Mouse (Mus musculus) spleen, adult 18-20 months (tissue): ENCODE results near the gene Rd3l.
A peak's percentile ranks its signal among the peaks of the same experiment; 100 is the strongest.

Experiments used
- DNase-seq, 2 experiments: peaks; one replicate each; pipeline ENCODE4 v3.0.0; 2022; ENCODE audit warnings: mixed read lengths in 2 of 2

Rd3l gene

DNA sequence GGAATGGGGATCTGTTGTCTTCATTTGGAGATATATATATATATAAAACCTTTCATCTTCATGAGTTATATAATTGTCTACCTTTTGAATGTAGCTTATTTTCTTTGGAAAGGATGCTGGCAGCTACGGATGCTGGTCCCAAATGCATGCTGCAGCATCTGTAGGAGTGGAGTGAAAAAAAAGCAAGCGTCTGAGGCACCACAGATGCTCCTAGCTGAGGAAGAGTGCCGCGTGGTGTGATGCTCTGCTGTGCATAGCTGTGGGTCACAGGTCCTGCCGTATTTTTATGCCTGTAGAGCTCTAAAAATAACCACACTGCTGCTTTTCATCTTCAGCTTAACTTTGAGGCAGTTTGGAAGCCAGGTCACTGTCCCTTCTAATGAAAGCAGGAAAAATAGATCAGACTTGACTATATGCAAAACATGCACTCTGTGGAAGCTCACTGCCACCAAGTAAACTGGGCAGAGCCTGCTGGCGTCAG is at the start of gene Rd3l:
Rd3l (minus strand) TSS at position 431 of the 481 bp plus-strand sequence.
- no peak for DNase-seq

DNA sequence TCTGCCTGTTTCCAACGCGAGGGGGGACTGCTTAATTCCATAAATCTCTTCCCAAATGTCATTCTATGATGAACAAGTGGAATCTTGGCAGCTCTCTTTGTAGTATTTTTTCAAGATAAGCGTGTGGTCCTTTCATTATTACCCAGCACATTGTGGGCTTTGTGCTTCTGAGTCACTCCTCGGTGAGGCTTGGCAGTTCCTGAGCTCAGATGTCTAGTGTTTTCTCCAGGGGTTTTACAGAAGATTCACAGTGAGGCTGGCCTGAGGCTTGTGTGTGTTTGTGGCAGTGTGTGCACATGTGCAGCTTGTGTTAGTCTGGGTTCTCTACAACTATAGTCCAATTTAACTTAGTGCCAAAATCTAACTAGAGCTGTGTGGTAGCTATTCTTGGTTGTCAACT is 46.3 kb upstream of the Rd3l start:
- no peak for DNase-seq

DNA sequence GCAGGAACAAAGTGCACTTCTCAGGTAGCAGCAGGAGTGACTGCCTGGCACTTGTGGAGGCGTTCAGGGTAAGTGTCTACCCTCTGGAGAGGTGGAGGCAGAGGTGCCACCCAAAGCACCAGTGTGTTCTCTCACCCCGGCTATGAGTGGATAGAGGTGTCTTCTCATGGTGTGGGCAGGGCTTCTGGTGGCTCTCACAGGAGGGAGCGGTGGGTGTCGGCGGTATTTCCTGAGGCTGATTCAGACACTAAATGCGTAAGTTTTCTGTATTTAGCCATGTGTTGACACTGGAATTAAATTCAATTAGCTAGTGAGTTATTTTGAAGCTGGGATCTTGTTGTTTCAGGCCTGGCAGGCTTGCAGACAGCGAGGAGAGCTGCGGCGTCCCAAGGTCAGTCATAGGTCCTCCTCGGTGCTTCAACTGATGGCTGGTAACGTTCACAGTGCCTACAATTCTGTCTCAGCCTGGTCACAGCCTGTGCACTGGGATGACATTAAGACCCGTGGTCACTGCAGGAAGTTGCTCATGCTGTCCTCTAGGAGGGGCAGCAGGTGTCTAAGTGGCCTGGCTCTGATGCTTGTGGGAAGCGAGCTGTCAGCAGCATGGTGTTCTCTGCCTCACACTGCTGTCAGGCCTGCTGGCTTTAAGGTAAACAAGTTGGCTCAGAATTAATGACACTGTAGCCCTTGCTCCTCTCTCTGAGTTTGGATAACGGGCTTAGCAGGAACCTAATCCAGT is 45.0 kb upstream of the Rd3l start:
- DNase-seq: no peak

DNA sequence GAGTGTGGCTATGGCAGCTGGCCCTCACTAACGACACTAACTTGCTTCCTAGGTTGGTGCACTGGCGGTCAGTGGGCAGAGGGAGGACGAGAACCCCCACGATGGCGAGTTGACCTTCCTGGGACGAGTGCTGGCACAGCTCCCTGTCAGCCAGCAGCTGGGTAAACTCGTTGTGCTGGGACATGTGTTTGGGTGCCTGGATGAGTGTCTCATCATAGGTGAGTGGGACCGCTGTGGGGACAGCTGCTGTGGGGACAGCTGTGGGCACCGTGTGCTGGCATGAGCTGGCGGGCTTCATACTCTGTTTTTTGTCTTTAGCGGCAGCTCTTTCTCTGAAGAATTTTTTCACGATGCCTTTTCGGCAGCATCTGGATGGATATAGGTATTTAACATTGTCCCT is 44.3 kb upstream of the Rd3l start:
- DNase-seq: no peak

DNA sequence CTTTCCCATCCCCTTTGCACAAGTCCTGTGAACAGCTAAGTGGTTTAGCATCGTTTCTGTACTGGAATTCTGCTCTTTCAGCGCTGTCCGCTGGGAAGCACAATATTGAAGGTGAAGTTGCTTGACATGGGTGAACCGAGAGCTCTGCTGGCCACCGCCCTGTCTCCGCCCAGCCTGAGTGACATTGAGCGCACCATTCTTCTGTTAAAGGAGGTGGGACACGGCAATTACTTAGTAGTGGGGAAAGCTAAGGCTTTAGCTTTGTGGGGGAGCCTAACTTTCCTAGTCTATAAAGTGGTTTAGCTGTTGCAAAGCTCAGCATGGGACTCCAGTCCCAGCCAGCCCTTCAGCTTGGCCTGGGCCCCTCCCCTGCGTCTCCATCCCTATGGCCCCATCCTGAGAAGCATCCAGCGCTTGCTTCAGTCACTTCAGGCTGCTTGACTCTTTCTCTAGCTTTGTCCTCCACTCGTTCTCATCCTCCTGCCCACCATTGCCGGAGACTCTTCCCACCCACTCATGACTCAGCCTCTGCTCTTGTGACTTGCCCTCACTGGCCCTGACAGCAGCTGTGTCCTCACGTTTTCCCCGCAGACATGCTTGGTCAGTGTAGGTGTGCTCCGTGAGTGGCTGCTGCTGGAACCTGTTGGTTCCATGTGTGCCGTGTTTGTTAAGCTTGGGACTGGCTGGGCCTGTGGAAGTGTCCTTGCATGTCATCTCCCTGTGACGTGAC is 43.6 kb upstream of the Rd3l start:
- no peak for DNase-seq

DNA sequence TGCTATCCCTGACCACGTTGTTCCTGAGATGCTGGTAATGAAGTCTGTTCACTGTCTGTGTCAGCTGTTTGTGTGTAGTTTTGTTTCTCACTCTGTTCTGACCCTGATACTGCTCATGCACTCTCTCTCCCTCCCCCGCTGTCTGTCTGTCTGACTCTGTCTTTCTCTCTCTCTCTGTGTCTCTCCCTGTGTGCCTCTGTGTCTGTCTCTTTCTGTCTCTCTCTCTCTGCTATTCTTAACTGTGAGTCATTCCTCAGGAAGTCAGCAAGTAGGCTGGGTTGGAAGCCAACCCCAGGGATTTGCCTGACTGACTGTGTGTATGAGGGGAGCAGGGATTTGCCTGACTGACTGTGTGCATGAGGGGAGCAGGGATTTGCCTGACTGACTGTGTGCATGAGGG is 42.2 kb upstream of the Rd3l start:
- DNase-seq: no peak

DNA sequence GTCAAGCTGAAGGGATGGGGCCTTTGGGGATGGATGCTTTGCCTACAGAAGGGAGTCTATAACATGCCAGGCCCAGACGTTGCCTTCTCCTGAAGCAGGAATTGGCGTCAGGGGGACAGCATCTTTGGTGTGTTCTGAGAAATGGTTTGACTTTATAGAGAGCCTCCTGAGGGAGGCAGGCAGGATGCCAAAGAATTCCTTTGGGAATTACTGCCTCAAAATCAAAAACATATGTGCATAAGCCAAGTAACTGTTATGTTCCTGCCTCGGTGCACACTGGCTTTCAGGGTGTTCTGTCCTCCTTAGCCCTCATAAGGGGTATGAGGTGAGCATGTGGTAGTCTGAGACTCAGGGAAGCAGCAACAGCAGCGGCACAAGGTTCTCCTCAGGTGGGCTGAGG is 35.2 kb upstream of the Rd3l start:
- DNase-seq: no peak

DNA sequence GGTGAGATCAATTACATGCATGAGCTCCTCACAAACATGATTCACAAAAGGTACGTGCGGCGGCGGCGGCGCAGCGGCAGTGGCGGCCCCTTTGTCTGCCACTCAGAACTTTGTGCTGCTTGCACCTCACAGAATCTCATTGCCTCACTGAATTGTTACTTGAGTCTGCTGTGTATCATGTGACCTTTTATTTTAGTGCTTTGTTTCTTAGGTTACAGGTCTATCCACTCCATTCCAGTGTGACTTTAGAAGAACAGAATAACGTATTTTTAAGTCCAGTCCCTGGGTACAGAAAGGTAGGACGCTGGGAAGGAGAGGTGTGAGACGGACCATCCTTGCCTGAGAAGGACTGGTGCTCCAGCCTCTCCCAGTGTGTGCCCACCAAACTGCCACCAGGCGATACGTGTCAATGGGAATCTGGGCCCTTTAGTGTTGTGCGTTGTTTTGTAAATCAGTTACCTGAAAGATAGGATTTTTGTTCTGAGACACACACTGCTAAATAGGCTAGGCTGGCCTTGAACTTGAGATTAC is 32.2 kb upstream of the Rd3l start:
- no peak for DNase-seq

DNA sequence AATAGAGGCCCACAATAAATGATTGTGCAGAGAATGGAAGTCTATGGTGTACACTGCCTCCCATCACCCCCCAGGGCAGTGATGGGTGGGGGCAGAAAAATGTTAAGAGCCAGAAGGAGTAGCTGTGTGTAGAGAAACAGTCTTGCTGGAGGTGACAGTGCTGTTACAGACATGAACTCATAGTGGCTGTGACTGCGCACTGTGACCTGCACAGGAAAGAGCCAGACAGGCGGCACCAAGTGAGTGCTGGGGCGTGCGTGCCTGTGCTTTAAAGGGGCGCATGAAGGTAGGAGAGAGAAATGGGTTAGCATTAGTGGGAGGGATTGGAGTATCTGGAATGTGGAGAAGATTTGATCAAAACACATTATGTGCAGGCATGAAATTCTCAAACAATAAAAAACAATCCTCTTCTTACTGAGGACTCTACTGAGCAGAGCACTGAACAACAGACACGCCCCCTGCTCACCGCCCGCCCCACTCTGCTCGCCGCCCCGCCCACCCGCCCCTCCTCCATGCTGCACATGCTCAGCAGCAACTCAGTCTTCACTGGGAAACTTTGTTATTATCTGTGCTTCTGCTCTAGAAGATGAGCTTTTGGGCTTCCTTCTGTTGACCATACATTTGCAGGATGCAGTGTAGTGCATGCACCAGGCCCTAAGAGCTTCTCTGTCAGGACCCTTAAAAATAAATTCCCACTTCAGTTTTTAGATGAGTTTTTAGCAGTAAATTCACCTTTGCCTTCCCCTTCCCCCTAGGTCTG is 31.6 kb upstream of the Rd3l start:
- DNase-seq: no peak

DNA sequence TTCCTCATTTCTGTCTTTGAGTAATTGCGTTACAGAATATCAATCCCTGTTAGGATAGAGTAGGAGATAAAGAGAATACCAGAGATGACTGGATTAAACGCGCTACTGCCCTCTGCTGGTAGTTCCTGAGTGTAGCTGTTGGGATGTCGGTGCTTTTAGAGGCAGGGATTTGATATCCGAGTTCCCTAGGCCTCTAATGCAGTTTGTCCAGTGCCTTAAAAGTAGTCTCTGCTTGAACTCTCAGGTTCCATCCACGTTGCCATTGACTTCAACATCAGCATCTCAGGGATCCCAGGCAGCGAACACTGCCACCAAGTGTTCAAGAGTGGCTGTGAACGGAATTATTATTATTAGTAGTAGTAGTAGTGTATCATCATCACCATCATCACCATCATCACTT is 20.1 kb upstream of the Rd3l start:
- DNase-seq: peak in 1 of 2 experiments; percentile 52

DNA sequence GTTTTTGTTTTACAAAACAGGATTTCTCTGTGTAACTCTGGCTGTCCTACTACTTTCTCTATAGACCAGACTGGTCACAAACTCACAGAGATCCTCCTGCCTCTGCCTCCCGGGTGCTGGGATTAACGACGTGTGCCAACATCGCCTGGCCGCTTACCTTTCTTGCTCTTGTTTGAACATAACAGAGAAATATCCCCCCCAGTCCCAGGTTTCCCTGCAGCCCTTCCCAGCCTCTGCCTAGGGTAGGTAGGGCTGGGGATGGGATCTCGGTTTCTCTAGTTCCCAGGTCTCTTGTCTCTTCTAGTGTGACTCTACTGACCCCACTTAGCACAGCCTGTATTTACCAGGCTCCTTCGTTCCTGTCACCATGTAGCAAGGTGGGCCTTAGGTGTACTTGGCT is 18.6 kb upstream of the Rd3l start:
- DNase-seq: no peak

DNA sequence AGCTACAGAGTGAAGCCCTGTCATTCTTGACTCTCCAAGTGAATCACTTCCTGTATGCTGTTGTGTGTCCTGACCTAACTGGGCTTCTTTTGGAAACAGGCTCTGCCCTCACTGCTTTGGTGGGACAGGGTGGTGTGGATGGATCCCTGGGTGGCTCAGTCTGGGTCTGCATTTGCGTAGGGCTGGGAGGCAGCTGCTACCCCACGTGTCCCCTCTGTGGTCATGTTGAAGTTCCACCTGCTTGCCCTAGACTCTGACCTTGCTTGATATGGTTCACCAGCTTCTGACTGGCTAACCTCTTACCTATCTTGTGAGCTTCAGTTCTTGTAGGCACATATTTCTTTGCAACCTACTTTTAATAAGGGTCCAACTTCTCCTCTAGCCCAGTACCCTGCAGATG is 14.0 kb upstream of the Rd3l start:
- no peak for DNase-seq

DNA sequence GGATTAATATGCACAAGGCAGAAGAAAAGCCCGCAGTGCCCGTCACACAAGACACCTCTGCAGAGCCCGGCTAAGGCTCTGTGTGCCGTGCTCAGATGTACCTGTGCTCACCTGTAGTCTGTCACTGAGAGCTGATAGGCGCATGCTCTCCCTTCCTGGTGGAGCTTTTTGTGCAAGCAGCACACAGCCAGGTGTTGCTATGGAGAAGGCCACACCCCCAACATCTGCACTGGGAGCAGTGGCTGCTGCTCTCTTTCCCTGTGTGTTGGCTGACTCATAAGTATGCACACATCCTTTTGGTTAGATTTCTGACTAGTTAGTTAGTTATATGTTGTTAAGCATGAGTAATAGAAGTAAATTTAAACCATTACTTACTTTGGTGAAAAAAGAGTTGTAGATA is 11.5 kb upstream of the Rd3l start:
- no peak for DNase-seq

DNA sequence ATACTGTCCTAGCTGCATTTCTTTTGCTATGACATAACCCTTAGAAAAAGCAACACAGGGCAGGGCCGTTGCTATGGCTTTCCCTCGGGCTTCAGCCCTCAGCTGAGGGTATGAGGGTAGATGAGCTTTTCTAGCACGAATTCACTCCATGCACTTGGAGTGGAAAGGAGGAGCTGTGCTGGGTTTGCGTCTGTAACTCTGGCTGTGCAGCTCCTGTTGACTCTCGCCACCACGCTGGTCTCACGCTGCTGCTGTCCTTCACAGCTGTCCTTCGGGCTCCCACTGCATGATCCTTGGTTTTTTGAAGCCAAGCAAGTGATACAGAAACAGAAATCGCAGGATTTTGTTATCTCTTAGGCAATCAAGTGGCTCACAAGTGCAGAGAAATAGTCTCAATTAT is 5.6 kb upstream of the Rd3l start:
- DNase-seq: no peak

DNA sequence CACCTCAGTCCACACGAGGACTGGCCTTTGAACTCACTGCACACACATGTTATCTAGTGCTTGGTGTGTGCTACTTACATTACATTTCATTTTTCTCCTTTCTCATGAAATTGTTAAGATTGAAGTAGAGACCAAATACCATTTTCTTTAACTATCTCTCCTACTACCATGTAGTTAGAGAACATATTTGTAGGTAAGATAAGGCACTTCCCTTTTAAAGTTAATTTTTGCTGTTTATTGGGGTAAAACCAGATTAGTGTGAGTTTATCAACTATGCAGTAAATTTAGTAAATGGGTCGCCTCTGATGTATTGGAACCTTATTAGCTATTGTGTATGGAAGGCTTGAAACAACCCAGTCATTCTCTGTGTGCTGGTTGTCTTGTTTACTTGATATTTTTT is 2.0 kb upstream of the Rd3l start:
- DNase-seq: no peak

DNA sequence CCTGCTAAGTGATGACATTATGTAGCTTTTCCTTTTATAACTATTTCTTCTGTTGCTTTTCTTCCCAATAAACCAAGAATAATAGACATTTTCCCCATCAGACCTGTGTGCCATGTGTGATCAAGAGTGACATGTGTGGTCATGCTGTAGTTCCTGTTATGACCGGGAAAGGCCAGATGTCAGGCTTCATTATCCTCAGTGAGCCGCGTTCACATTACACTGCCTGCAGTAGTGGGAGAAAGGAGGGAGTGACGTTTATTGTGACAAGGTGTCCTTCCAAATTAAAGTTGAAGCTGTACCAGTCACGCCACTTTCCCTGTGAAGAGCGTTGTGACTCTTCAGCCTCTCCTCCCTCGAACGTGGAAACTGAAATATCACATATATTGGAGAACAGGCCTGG is 714 bp upstream of the Rd3l start:
- no peak for DNase-seq

DNA sequence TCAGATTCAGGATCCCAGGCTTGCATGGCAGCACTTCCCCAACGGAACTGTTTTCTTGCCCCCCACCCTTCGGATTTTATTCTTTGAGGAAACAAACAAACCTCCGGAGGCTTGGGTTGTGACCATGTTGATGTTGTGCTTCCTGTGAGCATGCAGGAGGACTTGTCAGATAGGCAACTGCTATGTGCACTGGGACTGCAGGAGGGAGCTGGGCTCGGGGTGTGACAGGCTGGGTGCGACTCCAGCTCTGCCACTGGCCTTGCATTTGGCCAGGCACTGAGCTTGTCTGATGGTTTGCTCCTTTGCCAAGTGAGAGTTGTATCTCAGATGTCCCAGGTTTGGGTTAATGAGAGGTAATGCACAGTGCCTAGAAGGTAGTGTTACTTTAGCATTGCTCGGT is 2.8 kb downstream of the Rd3l start:
- no peak for DNase-seq

DNA sequence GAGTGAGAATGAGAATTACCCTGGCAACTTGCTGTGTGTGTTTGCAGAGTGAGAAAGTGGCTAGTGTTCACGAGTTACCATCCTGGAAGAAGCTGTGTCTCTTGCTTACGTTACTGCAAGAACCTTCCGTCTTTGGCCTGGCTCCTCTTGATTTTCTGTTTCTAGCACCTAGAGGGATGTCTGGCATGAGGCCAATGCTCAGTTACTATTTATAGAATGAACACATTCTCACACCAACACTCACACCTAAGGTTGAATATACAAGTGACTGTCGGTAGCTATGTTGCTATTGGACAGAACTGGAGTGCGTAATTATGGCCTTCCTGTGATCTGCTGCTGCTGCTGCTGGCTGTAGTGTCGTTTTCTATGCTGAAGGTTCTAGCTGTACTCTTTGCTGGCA is 4.0 kb downstream of the Rd3l start:
- no peak for DNase-seq

DNA sequence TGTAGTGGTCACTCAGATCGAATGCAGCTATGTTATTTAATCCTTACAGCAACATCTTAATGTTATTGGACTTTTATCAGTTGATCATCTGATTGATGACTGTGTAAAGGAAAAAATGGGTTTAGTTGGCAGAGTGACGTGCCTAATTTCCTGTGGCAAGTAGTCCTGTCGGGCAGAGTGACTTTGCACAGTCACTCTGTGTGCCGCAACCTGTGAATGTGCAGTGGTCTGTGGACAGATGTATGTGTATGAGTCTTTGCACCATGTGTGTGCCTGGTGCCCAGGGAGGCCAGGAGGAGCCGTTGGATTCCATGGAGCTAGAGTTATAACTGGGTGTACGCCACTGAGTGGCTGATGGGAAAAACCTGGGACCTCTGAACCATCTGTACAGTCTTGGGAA is 6.5 kb downstream of the Rd3l start:
- no peak for DNase-seq

DNA sequence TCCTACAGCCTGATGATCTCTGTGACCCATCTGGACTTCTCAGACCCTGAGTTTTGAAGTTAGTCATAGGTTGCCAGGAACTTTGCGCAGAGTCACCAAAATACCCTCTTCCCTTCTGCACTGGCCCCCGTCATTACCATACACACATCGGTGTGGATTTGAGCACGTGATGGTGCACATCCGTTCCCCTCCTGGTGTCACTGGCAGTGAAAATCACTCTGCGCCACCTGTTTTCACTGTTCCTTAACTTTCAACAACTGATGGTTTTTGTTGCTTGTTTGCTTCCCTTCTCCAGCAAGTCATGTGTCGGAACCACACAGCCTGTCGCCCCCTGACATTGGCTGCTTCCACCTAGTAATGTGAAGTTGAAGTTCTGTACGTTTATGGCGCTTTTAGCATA is 8.6 kb downstream of the Rd3l start:
- DNase-seq: no peak

DNA sequence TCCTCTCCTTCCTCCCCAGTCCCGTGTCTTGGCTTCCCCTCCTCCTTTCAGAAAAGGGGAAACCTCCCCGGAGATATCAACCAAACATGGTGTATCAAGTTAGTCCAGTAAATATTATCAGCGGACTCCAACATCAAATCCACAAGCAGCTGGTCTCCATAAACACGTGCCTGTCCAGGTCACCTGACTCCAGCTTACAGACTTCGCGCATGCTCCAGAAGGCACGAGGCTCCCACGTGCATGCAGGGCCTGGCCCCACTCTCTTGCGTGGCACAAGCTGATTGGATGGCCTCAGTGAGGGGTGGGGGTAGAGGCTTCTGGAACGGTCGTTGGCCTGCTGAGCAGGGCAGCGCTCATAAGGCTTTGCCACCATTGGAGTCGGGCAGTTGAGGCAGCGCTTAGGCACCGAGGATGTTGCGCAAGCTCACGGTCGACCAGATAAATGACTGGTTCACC is 9.9 kb downstream of the Rd3l start, which contains the start of gene Tdrd9:
Tdrd9 (plus strand) TSS at position 329 of the 456 bp plus-strand sequence.
- DNase-seq: no peak

DNA sequence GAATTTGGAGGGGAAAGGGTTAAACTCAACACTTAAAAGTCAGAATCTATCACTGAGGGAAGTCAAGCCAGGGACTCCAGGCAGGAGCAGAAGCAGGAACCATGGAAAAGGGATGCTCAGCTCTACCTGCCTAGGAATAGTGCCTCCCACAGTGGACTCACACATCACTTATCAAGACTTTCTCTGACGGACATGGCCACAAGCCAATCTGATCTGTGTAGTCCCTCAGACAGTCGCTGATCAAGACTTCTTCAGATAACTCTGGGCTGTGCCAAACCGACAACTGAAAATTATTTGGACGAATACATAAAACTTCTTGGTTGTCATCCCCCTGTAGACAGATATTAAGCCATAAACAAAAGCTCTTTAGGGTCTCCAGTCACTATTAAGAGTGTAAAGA is 11.0 kb downstream of the Rd3l start:
- no peak for DNase-seq

DNA sequence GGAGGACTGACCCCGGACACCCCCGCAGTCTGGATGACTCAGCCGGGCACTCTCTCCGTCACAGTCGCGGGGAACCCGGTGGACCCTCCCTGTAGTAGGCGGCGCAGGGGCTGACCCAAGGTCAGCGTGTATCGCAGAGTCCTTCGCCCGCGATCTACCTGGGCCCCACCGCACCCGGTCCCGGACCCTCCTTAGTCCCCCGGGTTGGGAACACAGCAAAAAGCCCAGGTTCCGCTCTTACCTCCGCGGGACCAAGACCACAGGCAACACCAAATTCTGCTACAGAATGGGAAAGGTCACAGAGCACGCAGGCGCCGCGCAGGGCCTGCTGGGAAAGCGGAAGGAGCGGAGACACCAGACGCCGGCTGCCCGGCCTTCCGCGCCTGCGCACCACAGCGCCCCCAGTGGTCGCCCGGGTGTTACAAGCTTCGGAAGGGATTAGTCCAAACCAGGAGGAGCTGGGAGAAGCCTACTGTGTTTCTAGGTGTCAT is 14.4 kb downstream of the Rd3l start, which contains the start of gene Atp5mpl:
Atp5mpl (minus strand) TSS at position 295 of the 491 bp plus-strand sequence.
- DNase-seq: peak; percentile 86 to 97
